Mouse (Mus musculus) lung, embryonic 16.5 days (tissue): Measurements from ENCODE around the gene Gtf2e1. TPM values are rescaled to one million over a fixed set of nuclear protein-coding genes. Genes with fewer than 3 reads are reported as not detected.

ENCODE experiments used
- ATAC-seq: fragments of 200-750 bp; cut with Nextera tagmentation; 2 replicates; pipeline ENCODE4 v1.8.0; 2017; ENCODE audit warnings: low read depth, mild to moderate bottlenecking, moderate library complexity
- H3K27ac ChIP-seq: fragments of 300-500 bp; sonication (generic); 2 replicates; pipeline ENCODE4 v1.5.1; 2014; ENCODE audit warnings: mild to moderate bottlenecking, control low read depth, low read length
- H3K27me3 ChIP-seq: fragments of 300-500 bp; sonication (generic); 2 replicates; pipeline ENCODE4 v1.6.1; 2014; ENCODE audit warnings: low read depth, low read length, mixed read lengths; ENCODE audit not compliant: control insufficient read depth, insufficient read depth
- H3K36me3 ChIP-seq: fragments of 300-500 bp; sonication (generic); 2 replicates; pipeline ENCODE4 v1.6.1; 2014; ENCODE audit warnings: low read length; ENCODE audit not compliant: control insufficient read depth, insufficient read depth
- H3K4me1 ChIP-seq: fragments of 300-500 bp; sonication (generic); replicated peaks from 2 replicates; pipeline ENCODE4 v1.6.1; 2014; ENCODE audit warnings: low read length, mixed read lengths; ENCODE audit not compliant: control insufficient read depth, insufficient read depth
- H3K4me2 ChIP-seq: fragments of 300-500 bp; sonication (generic); 2 replicates; pipeline ENCODE4 v1.6.1; 2014; ENCODE audit warnings: low read depth, low read length, control low read depth
- H3K4me3 ChIP-seq: fragments of 300-500 bp; sonication (generic); 2 replicates; pipeline ENCODE4 v1.5.1; 2014; ENCODE audit warnings: mild to moderate bottlenecking, low read length, control low read depth
- H3K9ac ChIP-seq: fragments of 300-500 bp; sonication (generic); 2 replicates; pipeline ENCODE4 v1.6.1; 2014; ENCODE audit warnings: low read length, control low read depth
- H3K9me3 ChIP-seq: fragments of 300-500 bp; sonication (generic); 2 replicates; pipeline ENCODE4 v1.6.1; 2016; ENCODE audit warnings: low read length; ENCODE audit not compliant: control insufficient read depth
- WGBS: fragments of 180-500 bp; shearing (Covaris S2); extraction: QIAGEN DNeasy Blood & Tissue Kit; methylation state at CpG from one replicate; pipeline ENCODE4 v1.1.7; 2014; 5-methylcytosine and 5-hydroxymethylcytosine counted together
- polyA plus RNA-seq: library from polyadenylated mRNA; unstranded; fragments of >200 nt; fragmentation: Nextera tagmentation; extraction: Ambion mirVana; gene quantifications from 2 replicates; pipeline ENCODE4 v1.2.1, GENCODE M21; 2015

Gtf2e1 gene
- polyA plus RNA-seq, 1 experiment from 2014 or later, result 22.3 TPM

GRCm38 (mm10) chr16:37562414-37562813, 22.8 kb upstream of the Gtf2e1 start:
- peaks cover 6% of the 10 kb centered on the region; the same call in 1 of the 2 replicates for H3K36me3 ChIP-seq
- no peak for ATAC-seq
- WGBS, result 89% methylated on average over 6 of the region's 6 CpGs

GRCm38 (mm10) chr16:37552824-37553223, 13.2 kb upstream of the Gtf2e1 start:
- H3K36me3 ChIP-seq, result 0 out of 2 replicates have a peak, but pooled peaks cover 3% of the 10 kb centered on the region
- no peak for ATAC-seq
- no peak overlapping the region for H3K4me2 ChIP-seq
- WGBS, result 79% methylated on average over 3 of the region's 3 CpGs
- no peaks in the 10 kb centered on the region for H3K27me3 ChIP-seq
- H3K9ac ChIP-seq, result no peak overlapping the region
- H3K4me3 ChIP-seq, result no peak overlapping the region
- H3K9me3 ChIP-seq, result no peaks in the 10 kb centered on the region
- no peaks in the 10 kb centered on the region for H3K4me1 ChIP-seq
- H3K27ac ChIP-seq, result no peak overlapping the region

More at GRCm38 (mm10) chr16:37562414-37562813, 22.8 kb upstream of the Gtf2e1 start:
- Histone ChIP-seq H3K9ac (no peak overlapping the region), H3K27me3 (no peaks in the 10 kb centered on the region), H3K4me1 (no peaks in the 10 kb centered on the region), H3K4me3 (no peak overlapping the region), H3K4me2 (no peak overlapping the region), H3K27ac (no peak overlapping the region), H3K9me3 (no peaks in the 10 kb centered on the region)

- Histone ChIP-seq H3K9ac (no peak overlapping the region), H3K4me1 (no peaks in the 10 kb centered on the region), H3K36me3 (no peaks in the 10 kb centered on the region), H3K27ac (no peak overlapping the region), H3K9me3 (no peaks in the 10 kb centered on the region), H3K4me2 (no peak overlapping the region), H3K4me3 (no peak overlapping the region), H3K27me3 (no peaks in the 10 kb centered on the region)
- 89% methylated on average over 2 of the region's 2 CpGs for WGBS
- no peak for ATAC-seq
These were observed 11.4 kb upstream of the Gtf2e1 start for GRCm38 (mm10) chr16:37550981-37551380.

GRCm38 (mm10) chr16:37550266-37550665, 10.7 kb upstream of the Gtf2e1 start:
- H3K4me2 ChIP-seq, result no peak overlapping the region
- H3K9me3 ChIP-seq, result no peaks in the 10 kb centered on the region
- no peaks in the 10 kb centered on the region for H3K36me3 ChIP-seq
- ATAC-seq, result no peak
- H3K4me1 ChIP-seq, result no peaks in the 10 kb centered on the region
- H3K4me3 ChIP-seq, result no peak overlapping the region
- no peak overlapping the region for H3K27ac ChIP-seq
- no peak overlapping the region for H3K9ac ChIP-seq
- no peaks in the 10 kb centered on the region for H3K27me3 ChIP-seq
- WGBS, result 78% methylated on average over 3 of the region's 3 CpGs

GRCm38 (mm10) chr16:37546312-37546711, 6.7 kb upstream of the Gtf2e1 start:
- WGBS, result 79% methylated on average over 5 of the region's 5 CpGs
- Histone ChIP-seq H3K4me3 (no peak overlapping the region), H3K27me3 (no peaks in the 10 kb centered on the region), H3K4me1 (no peaks in the 10 kb centered on the region), H3K36me3 (peaks cover 5% of the 10 kb centered on the region; the same call in 1 of the 2 replicates), H3K4me2 (no peak overlapping the region), H3K9me3 (no peaks in the 10 kb centered on the region), H3K27ac (no peak overlapping the region), H3K9ac (no peak overlapping the region)
- ATAC-seq, result no peak

- H3K4me3 ChIP-seq, result no peak overlapping the region; the same call in 1 of the 2 replicates
- peaks cover 5% of the 10 kb centered on the region; the same call in 1 of the 2 replicates for H3K36me3 ChIP-seq
- no peak overlapping the region for H3K27ac ChIP-seq
- peaks cover 13% of the 10 kb centered on the region for H3K4me1 ChIP-seq
- no peak for ATAC-seq
- peak overlapping the region; percentile 75 for H3K4me2 ChIP-seq
- H3K27me3 ChIP-seq, result no peaks in the 10 kb centered on the region
- H3K9ac ChIP-seq, result 0 out of 2 replicates have a peak overlapping the region, but pooled peaks have one; percentile 81
- no peaks in the 10 kb centered on the region for H3K9me3 ChIP-seq
- WGBS, result 82% methylated on average over 6 of the region's 6 CpGs
These were observed 1.2 kb upstream of the Gtf2e1 start for GRCm38 (mm10) chr16:37540776-37541175.

- H3K4me2 ChIP-seq, result peak overlapping the region; percentile 75
- peak overlapping the region; percentile 76 for H3K4me3 ChIP-seq
- H3K27ac ChIP-seq, result peak overlapping the region; percentile 60; the same call in 1 of the 2 replicates
- no peaks in the 10 kb centered on the region for H3K27me3 ChIP-seq
- peaks cover 13% of the 10 kb centered on the region for H3K4me1 ChIP-seq
- peaks cover 8% of the 10 kb centered on the region for H3K36me3 ChIP-seq
- peak overlapping the region; percentile 89 for H3K9ac ChIP-seq
- no peaks in the 10 kb centered on the region for H3K9me3 ChIP-seq
- WGBS, result under 1% methylated on average over 22 of the region's 22 CpGs
- ATAC-seq, result peak; percentile 26; the same call in 1 of the 2 replicates
These were observed 364 bp downstream of the Gtf2e1 start for GRCm38 (mm10) chr16:37539240-37539610.

- no peak for ATAC-seq
- Histone ChIP-seq H3K36me3 (peaks cover 3% of the 10 kb centered on the region; the same call in 1 of the 2 replicates), H3K27me3 (no peaks in the 10 kb centered on the region), H3K9ac (no peak overlapping the region), H3K9me3 (no peaks in the 10 kb centered on the region), H3K27ac (no peak overlapping the region), H3K4me1 (peaks cover 3% of the 10 kb centered on the region), H3K4me2 (no peak overlapping the region), H3K4me3 (no peak overlapping the region)
- WGBS, result 83% methylated on average over 8 of the region's 8 CpGs
These were observed 6.1 kb downstream of the Gtf2e1 start for GRCm38 (mm10) chr16:37533369-37534068.

GRCm38 (mm10) chr16:37532046-37532445, 7.5 kb downstream of the Gtf2e1 start:
- Histone ChIP-seq H3K4me3 (no peak overlapping the region), H3K36me3 (peaks cover 3% of the 10 kb centered on the region; the same call in 1 of the 2 replicates), H3K9ac (no peak overlapping the region), H3K9me3 (no peaks in the 10 kb centered on the region), H3K27me3 (no peaks in the 10 kb centered on the region), H3K4me1 (no peaks in the 10 kb centered on the region), H3K27ac (no peak overlapping the region), H3K4me2 (no peak overlapping the region)
- no peak for ATAC-seq
- 94% methylated on average over 1 of the region's 1 CpGs for WGBS
